Mouse (Mus musculus): Measurements from ENCODE around the gene Cx3cl1. TPM values are rescaled to one million over a fixed set of nuclear protein-coding genes. Genes with fewer than 3 reads are reported as not detected.

The Cx3cl1 gene
- polyA plus RNA-seq, 1 experiment from 2014 or later = 0.40 TPM

DNA sequence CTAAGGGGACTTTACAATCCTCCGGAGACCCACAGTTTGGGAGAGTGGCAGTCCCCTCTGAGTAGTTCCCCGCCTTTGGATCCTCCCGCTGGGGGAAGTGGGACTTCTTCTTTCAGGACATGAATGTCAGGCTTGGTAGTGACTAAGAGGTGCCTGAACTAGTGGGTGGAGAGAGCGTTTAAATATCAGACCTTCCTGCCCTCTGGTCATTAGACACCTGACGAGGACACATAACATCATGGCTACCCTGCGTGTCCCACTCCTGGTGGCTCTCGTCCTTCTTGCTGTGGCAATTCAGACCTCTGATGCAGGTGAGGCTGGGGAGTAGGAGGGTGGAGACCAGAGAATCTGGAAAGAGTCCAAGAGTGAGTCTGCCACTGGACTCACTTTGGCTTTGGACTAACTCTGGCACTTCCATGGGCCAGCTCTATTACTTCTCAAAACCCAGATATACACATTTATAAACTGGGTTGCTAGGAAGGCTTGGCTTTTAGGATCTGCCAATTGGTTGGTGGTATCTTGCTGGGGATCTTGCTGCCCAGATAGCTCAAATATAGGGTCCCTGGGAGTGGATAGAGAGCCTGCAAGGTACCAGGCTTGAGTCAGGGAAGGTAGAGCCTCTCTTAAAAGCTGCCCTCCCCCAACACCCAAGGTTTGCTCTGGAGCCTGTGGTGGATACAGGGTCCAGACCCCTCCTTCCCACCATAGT is 26.2 kb upstream of the Cx3cl1 start, which contains the start of gene Ccl22:
TSS of gene Ccl22 (plus strand) at position 115 of the 709 bp plus-strand sequence.
- Histone ChIP-seq H3K4me1 (replicated peaks) (peaks cover 12% of the 10 kb centered on the region), H3K27ac (no peak within 1 kb of the TSS), H3K4me2 (no peak within 1 kb of the TSS), H3K9me3 (replicated peaks) (peaks cover 1% of the 10 kb centered on the region; the same call in 1 of the 2 replicates), H3K27me3 (peaks cover 30% of the 10 kb centered on the region), H3K36me3 (no peaks in the 10 kb centered on the region), H3K9ac (no peak within 1 kb of the TSS), H3K4me3 (replicated peaks) (no peak within 1 kb of the TSS)
- DNase-seq (no peak), ATAC-seq (ENCODE audit: low read depth) (no peak)
- 74% methylated on average over 7 of the region's 7 CpGs for WGBS (ENCODE audit: insufficient replicate concordance)

DNA sequence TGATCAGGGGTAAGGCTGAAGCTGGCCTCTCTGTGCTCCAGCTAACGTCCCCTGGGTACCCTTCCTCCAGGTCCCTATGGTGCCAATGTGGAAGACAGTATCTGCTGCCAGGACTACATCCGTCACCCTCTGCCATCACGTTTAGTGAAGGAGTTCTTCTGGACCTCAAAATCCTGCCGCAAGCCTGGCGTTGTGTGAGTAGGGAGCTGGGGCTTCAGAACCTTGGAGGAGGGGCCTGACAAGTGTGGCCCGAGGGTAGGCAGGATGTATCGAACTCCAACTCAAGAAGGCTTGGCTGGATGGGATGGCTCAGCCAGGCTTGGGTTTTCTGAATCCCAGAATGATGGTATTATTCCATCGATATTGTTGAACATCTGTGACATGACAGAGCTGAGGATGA is 25.0 kb upstream of the Cx3cl1 start:
- Histone ChIP-seq H3K9ac (no peak overlapping the region), H3K4me1 (replicated peaks) (peaks cover 12% of the 10 kb centered on the region), H3K9me3 (replicated peaks) (no peaks in the 10 kb centered on the region), H3K4me3 (replicated peaks) (no peak overlapping the region), H3K36me3 (no peaks in the 10 kb centered on the region), H3K4me2 (no peak overlapping the region), H3K27ac (no peak overlapping the region), H3K27me3 (peaks cover 26% of the 10 kb centered on the region)
- 69% methylated on average over 8 of the region's 8 CpGs for WGBS (ENCODE audit: insufficient replicate concordance)
- ATAC-seq (ENCODE audit: low read depth) (no peak), DNase-seq (no peak)

DNA sequence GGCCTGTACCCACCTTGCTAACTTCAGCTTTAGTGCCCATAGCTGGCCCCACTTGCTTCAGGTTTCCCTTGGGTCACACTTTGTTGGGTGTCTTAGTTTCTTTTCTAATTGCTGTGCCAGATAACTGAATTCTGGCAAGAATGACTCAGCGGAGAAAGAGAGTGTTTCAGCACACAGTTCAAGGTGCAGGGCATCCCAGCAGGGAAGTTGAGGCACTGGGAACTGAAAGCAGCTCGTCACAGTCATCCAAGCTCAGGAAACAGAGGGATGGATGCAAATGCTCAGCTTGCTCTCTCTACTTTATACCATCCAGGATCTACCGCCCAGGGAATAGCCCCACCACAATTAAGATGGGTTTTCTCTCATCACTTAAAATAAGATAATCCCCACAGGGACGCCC is 23.4 kb upstream of the Cx3cl1 start:
- Histone ChIP-seq H3K27ac (0 out of 2 replicates have a peak overlapping the region, but pooled peaks have one; percentile 18), H3K36me3 (no peaks in the 10 kb centered on the region), H3K27me3 (peaks cover 32% of the 10 kb centered on the region), H3K4me2 (no peak overlapping the region), H3K9ac (0 out of 2 replicates have a peak overlapping the region, but pooled peaks have one; percentile 23), H3K4me3 (replicated peaks) (no peak overlapping the region), H3K4me1 (replicated peaks) (peaks cover 12% of the 10 kb centered on the region), H3K9me3 (replicated peaks) (no peaks in the 10 kb centered on the region)
- peak; percentile 43; the same call in 1 of the 2 replicates for ATAC-seq (ENCODE audit: low read depth)
- 52% methylated on average over 4 of the region's 4 CpGs for WGBS (ENCODE audit: insufficient replicate concordance)
- no peak for DNase-seq

DNA sequence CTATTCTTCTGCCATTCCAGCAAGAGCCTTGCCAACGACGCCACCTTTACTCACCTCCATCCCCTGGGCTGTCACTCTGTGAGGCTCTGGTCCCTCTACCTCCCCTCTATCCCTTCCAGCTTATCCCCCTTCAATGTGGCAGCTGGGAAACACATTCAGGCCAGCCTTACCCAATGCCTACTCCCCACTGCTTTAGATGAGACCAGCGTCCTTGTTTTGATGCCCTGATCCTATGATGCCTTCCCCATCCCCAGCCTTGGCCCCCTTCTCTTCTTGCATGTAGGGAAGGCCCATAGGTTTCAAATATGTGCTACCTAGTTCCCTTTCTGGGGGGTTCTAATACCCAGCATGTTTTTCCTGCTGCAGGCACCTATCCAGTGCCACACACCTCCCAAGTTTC is 21.9 kb upstream of the Cx3cl1 start:
- ATAC-seq (ENCODE audit: low read depth) (no peak), DNase-seq (no peak)
- Histone ChIP-seq H3K27ac (no peak overlapping the region), H3K36me3 (no peaks in the 10 kb centered on the region), H3K4me2 (no peak overlapping the region), H3K4me3 (replicated peaks) (no peak overlapping the region), H3K9me3 (replicated peaks) (no peaks in the 10 kb centered on the region), H3K9ac (no peak overlapping the region), H3K4me1 (replicated peaks) (peaks cover 12% of the 10 kb centered on the region), H3K27me3 (peaks cover 41% of the 10 kb centered on the region)
- WGBS (ENCODE audit: insufficient replicate concordance) = 74% methylated on average over 3 of the region's 3 CpGs

DNA sequence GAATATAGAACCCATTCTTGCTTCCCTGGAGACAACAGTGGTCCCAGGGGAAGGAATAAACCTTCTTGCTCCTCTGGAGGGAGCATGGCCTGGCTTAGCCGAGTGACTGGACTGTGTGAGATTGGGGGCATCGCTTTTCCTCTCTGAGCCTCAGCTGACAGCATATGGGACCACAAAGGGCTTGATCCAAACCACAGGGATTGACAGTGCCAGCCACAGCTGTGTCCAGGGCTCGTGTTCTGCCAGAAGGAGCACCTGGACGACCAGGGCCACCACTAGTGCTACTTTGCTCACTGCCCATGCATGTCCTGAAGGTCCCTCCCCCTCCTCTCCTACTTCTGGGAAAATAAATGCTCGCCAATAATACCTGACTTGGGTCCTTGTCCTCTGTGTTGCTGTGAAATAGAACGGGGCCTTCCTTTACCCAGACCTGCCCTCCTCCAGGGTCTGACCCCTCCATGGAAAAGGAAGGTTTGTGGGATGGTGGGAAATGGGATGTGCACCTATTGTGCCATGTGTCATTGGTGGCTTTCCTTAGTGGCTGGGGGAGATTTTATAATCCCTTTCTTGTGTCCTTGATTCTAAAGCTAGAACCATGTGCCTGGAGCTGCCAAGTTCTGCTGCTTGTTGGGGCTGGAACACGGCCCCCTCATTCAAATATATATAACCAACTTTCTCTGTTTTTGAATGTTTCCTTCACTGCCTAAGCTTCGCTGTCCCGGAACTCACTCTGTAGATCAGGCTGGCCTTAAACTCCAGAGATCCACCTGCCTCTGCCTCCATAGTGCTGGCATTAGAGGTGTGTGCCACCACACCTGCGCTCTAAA is 20.6 kb upstream of the Cx3cl1 start:
- DNase-seq (no peak), ATAC-seq (ENCODE audit: low read depth) (no peak)
- no peak overlapping the region for H3K27ac ChIP-seq
- H3K36me3 ChIP-seq = no peaks in the 10 kb centered on the region
- H3K27me3 ChIP-seq = peaks cover 45% of the 10 kb centered on the region
- H3K4me2 ChIP-seq = no peak overlapping the region
- H3K4me1 ChIP-seq (replicated peaks) = peaks cover 12% of the 10 kb centered on the region
- H3K9me3 ChIP-seq (replicated peaks) = no peaks in the 10 kb centered on the region
- no peak overlapping the region for H3K4me3 ChIP-seq (replicated peaks)
- H3K9ac ChIP-seq = no peak overlapping the region
- 59% methylated on average over 10 of the region's 10 CpGs for WGBS (ENCODE audit: insufficient replicate concordance)

DNA sequence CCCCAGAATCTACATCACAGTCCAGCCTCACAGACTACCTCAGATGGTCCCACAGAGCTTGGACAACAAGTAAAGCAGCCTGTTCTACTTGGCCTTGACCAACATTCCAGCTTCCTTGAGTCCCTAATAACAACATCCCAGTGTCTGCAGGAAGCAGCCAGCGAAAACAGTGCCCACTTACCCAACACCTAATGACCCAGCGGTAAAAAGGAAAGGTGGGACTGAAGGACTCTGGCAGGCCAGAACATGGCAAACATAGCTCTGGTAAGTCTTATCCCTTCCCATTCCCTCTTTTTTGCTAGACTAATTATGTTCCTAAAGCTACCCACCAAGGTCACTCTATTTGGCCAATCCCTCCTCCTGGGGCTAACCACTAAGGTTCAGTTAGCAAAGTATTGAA is 17.8 kb upstream of the Cx3cl1 start:
- H3K4me3 ChIP-seq (replicated peaks) = no peak overlapping the region
- H3K4me1 ChIP-seq (replicated peaks) = no peaks in the 10 kb centered on the region; the same call in 1 of the 2 replicates
- H3K27me3 ChIP-seq = peaks cover 35% of the 10 kb centered on the region
- H3K4me2 ChIP-seq = no peak overlapping the region
- no peak overlapping the region for H3K9ac ChIP-seq
- H3K27ac ChIP-seq = no peak overlapping the region
- 78% methylated on average over 2 of the region's 2 CpGs for WGBS (ENCODE audit: insufficient replicate concordance)
- DNase-seq = no peak
- ATAC-seq (ENCODE audit: low read depth) = no peak
- H3K36me3 ChIP-seq = no peaks in the 10 kb centered on the region
- no peaks in the 10 kb centered on the region for H3K9me3 ChIP-seq (replicated peaks)

DNA sequence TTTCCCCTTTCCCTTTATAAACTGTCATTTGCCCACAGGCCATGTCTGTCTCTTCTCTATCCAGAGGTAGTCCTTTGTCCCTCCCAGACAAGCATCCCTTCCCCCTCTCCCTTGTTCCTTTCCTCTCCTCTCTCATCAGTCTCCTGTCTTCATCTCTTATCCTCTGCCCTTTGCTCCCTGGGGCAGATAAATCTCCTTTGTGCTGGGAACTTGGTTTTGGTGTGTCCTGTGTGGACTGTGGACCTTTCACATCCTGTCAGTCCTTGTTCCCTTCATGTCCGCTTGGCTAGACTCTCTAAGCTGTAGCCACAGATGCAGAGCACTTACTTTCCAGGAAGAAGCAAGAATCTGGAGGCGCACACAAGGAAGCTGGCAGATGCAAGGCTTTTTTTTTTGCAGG is 17.3 kb upstream of the Cx3cl1 start:
- H3K4me1 ChIP-seq (replicated peaks) = no peaks in the 10 kb centered on the region
- H3K9ac ChIP-seq = no peak overlapping the region
- H3K4me3 ChIP-seq (replicated peaks) = no peak overlapping the region
- ATAC-seq (ENCODE audit: low read depth) (no peak), DNase-seq (no peak)
- H3K4me2 ChIP-seq = no peak overlapping the region
- 72% methylated on average over 2 of the region's 2 CpGs for WGBS (ENCODE audit: insufficient replicate concordance)
- H3K27me3 ChIP-seq = peaks cover 35% of the 10 kb centered on the region
- no peak overlapping the region for H3K27ac ChIP-seq
- no peaks in the 10 kb centered on the region for H3K36me3 ChIP-seq
- H3K9me3 ChIP-seq (replicated peaks) = no peaks in the 10 kb centered on the region

DNA sequence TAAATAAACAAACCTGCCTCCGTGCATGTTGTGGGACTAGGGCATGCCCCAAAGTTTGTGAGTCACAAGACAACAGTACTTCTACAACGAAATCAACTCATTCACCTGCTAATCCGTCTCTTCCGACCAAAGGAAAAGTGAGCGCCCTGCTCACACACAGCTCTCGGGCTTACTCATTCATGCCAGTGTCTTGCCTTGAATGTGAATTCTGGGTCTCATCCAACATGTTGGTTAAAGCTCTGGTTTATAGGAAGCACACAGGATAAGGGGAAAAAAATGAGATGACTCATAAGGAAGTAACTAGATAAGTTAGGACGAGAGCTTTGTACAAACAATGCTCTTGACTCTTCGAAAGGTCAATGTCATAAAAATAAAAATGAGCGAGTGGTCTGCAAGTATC is 4.8 kb upstream of the Cx3cl1 start:
- Histone ChIP-seq H3K4me3 (replicated peaks) (no peak overlapping the region), H3K4me2 (no peak overlapping the region), H3K9me3 (replicated peaks) (no peaks in the 10 kb centered on the region), H3K9ac (no peak overlapping the region), H3K27me3 (peaks cover 66% of the 10 kb centered on the region), H3K36me3 (no peaks in the 10 kb centered on the region), H3K4me1 (replicated peaks) (peaks cover 25% of the 10 kb centered on the region), H3K27ac (no peak overlapping the region)
- DNase-seq (no peak), ATAC-seq (ENCODE audit: low read depth) (no peak)
- WGBS (ENCODE audit: insufficient replicate concordance) = 63% methylated on average over 9 of the region's 9 CpGs

DNA sequence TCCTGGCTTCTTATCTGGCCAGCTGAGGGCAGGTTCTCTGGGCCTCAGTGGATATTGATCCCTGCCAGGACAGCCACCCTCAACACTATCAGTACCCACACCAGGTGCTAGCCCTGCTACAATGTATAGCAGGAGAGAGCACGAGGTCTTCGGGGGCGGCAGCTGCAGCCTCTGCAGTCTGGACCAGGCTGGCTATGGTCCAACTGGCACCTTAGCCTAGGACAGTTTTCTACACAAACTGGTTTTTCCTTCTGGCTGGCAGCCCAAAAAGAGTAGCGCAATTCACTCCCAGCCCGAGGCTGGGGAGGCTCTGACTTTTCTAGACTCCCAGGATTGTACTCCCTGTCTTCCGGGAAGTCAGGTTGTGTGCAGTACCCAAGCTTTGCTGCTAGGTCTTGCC is 864 bp upstream of the Cx3cl1 start:
- Histone ChIP-seq H3K9me3 (replicated peaks) (no peaks in the 10 kb centered on the region), H3K36me3 (no peaks in the 10 kb centered on the region), H3K9ac (peak overlapping the region; percentile 29; the same call in 1 of the 2 replicates), H3K4me2 (no peak overlapping the region), H3K27ac (no peak overlapping the region), H3K27me3 (peaks cover 98% of the 10 kb centered on the region), H3K4me3 (replicated peaks) (no peak overlapping the region), H3K4me1 (replicated peaks) (peaks cover 32% of the 10 kb centered on the region)
- ATAC-seq (ENCODE audit: low read depth) (peak; percentile 51; the same call in 1 of the 2 replicates), DNase-seq (no peak)
- WGBS (ENCODE audit: insufficient replicate concordance) = 40% methylated on average over 6 of the region's 6 CpGs

DNA sequence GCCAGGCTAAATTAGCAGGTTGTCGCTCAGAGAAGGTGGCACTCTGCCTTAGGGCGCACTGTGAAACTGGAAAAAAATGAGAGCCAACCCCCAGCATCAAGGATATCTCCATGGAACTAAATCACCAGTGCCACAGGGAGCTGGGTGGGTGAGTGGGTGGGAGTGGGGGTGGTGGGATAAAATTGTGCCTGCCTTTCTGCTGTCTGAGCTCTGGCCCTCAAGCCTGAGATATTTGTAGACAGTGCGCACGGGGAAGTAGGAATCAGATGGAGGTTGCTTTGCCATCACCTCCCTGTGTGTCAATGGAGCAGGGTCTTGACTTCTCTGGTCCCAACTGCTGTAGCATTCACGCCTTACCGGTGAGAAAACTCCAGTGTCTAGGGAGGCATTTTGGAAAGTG is 1.2 kb downstream of the Cx3cl1 start:
- WGBS (ENCODE audit: insufficient replicate concordance) = 46% methylated on average over 6 of the region's 6 CpGs
- no peak overlapping the region for H3K27ac ChIP-seq
- no peak overlapping the region for H3K9ac ChIP-seq
- H3K4me1 ChIP-seq (replicated peaks) = peaks cover 33% of the 10 kb centered on the region
- DNase-seq (no peak), ATAC-seq (ENCODE audit: low read depth) (no peak)
- no peaks in the 10 kb centered on the region for H3K9me3 ChIP-seq (replicated peaks)
- H3K36me3 ChIP-seq = no peaks in the 10 kb centered on the region
- H3K4me3 ChIP-seq (replicated peaks) = no peak overlapping the region
- peaks cover 89% of the 10 kb centered on the region for H3K27me3 ChIP-seq
- H3K4me2 ChIP-seq = no peak overlapping the region

DNA sequence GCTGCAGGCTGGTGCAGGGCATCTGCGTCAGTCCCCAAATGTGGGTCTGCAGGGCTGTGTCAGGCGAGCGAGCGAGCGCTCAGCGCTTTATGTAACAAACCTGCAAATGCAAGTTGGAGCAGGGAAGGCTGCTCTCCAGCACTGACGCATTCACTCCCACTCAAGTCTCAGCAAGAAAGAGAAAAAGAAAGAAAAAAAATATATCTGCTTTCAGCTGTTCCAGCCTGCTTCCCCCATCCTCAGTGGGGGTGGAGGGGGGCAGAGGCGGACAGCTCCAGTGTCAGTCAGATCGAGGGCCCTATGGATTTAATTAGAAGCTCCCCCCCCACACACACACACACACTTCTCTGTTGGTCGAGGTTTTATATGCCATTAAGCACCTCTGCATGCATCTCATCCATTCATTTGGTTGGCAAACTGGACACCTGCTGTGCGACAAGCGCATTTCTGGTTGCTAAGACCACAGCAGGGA is 1.9 kb downstream of the Cx3cl1 start:
- 62% methylated on average over 12 of the region's 12 CpGs for WGBS (ENCODE audit: insufficient replicate concordance)

More for the DNA sequence above, 1.9 kb downstream of the Cx3cl1 start:
- Histone ChIP-seq H3K9me3 (replicated peaks) (no peaks in the 10 kb centered on the region), H3K27ac (no peak overlapping the region), H3K4me2 (no peak overlapping the region), H3K4me3 (replicated peaks) (no peak overlapping the region), H3K36me3 (no peaks in the 10 kb centered on the region), H3K27me3 (peaks cover 91% of the 10 kb centered on the region), H3K4me1 (replicated peaks) (peaks cover 38% of the 10 kb centered on the region), H3K9ac (no peak overlapping the region)
- no peak for DNase-seq
- ATAC-seq (ENCODE audit: low read depth) = no peak

All from liver, embryonic 13.5 days (tissue).